Mouse (Mus musculus) stomach, embryonic 16.5 days (tissue): ENCODE data around the gene Gm44965. TPM values are rescaled to one million over a fixed set of nuclear protein-coding genes. Genes with fewer than 3 reads are reported as not detected.

Experiments
- ATAC-seq: fragments of 200-750 bp; cut with Nextera tagmentation; 2 replicates; pipeline ENCODE4 v1.8.0; 2017; ENCODE audit warnings: moderate number of reproducible peaks, moderate TSS enrichment; ENCODE audit not compliant: insufficient read depth, low FRiP score
- H3K27ac ChIP-seq: fragments of 300-500 bp; sonication (generic); 2 replicates; pipeline ENCODE4 v1.5.1; 2014; ENCODE audit warnings: low read length
- H3K27me3 ChIP-seq: fragments of 300-500 bp; sonication (generic); 2 replicates; pipeline ENCODE4 v1.6.1; 2014; ENCODE audit warnings: low read length, control low read depth, mixed read lengths; ENCODE audit not compliant: control insufficient read depth, insufficient read depth
- H3K36me3 ChIP-seq: fragments of 300-500 bp; sonication (generic); 2 replicates; pipeline ENCODE4 v1.6.1; 2014; ENCODE audit warnings: low read length; ENCODE audit not compliant: control insufficient read depth, insufficient read depth
- H3K4me1 ChIP-seq: fragments of 300-500 bp; sonication (generic); 2 replicates; pipeline ENCODE4 v1.6.1; 2014; ENCODE audit warnings: low read length, control low read depth, mixed read lengths; ENCODE audit not compliant: control insufficient read depth, insufficient read depth
- H3K4me2 ChIP-seq: fragments of 300-500 bp; sonication (generic); 2 replicates; pipeline ENCODE4 v1.6.1; 2014; ENCODE audit warnings: low read depth, low read length, mixed read lengths
- H3K4me3 ChIP-seq: fragments of 300-500 bp; sonication (generic); replicated peaks from 2 replicates; pipeline ENCODE4 v1.5.1; 2014; ENCODE audit warnings: mild to moderate bottlenecking, low read length
- H3K9ac ChIP-seq: fragments of 300-500 bp; sonication (generic); 2 replicates; pipeline ENCODE4 v1.6.1; 2014; ENCODE audit warnings: low read length
- H3K9me3 ChIP-seq: fragments of 300-500 bp; sonication (generic); replicated peaks from 2 replicates; pipeline ENCODE4 v1.6.1; 2016; ENCODE audit warnings: low read length, control low read depth; ENCODE audit not compliant: control insufficient read depth
- WGBS: fragments of 180-500 bp; shearing (Covaris S2); extraction: QIAGEN DNeasy Blood & Tissue Kit; methylation state at CpG from one replicate; pipeline ENCODE4 v1.1.7; 2014; 5-methylcytosine and 5-hydroxymethylcytosine counted together
- polyA plus RNA-seq: library from polyadenylated mRNA; unstranded; fragments of >200 nt; fragmentation: Nextera tagmentation; extraction: Ambion mirVana; gene quantifications from 2 replicates; pipeline ENCODE4 v1.2.1, GENCODE M21; 2015

Gene Gm44965
- polyA plus RNA-seq, 1 experiment from 2014 or later: 0.70 TPM

GRCm38 (mm10) chr6:48594043-48594738, 450 bp downstream of the Gm44965 start:
- Histone ChIP-seq H3K4me3 (peak overlapping the region; percentile 87), H3K27me3 (no peaks in the 10 kb centered on the region), H3K4me2 (peak overlapping the region; percentile 67), H3K27ac (peak overlapping the region; percentile 85), H3K9me3 (peaks cover 24% of the 10 kb centered on the region), H3K4me1 (peaks cover 12% of the 10 kb centered on the region), H3K36me3 (peaks cover 32% of the 10 kb centered on the region), H3K9ac (peak overlapping the region; percentile 94)
- WGBS: 1% methylated on average over 41 of the region's 41 CpGs
- peak; percentile 48 for ATAC-seq

GRCm38 (mm10) chr6:48595278-48595677, 1.5 kb downstream of the Gm44965 start:
- Histone ChIP-seq H3K4me2 (peak overlapping the region; percentile 67), H3K4me1 (peaks cover 9% of the 10 kb centered on the region), H3K27ac (no peak overlapping the region), H3K27me3 (no peaks in the 10 kb centered on the region), H3K9me3 (peaks cover 24% of the 10 kb centered on the region), H3K4me3 (no peak overlapping the region), H3K36me3 (peaks cover 37% of the 10 kb centered on the region), H3K9ac (peak overlapping the region; percentile 94; the same call in 1 of the 2 replicates)
- no peak for ATAC-seq
- 53% methylated on average over 1 of the region's 1 CpGs for WGBS

- H3K27ac ChIP-seq: no peak overlapping the region
- H3K4me3 ChIP-seq: no peak overlapping the region
- no peak overlapping the region for H3K9ac ChIP-seq
- peaks cover 9% of the 10 kb centered on the region for H3K4me1 ChIP-seq
- 95% methylated on average over 45 of the region's 45 CpGs for WGBS
- no peak overlapping the region for H3K4me2 ChIP-seq
- H3K27me3 ChIP-seq: no peaks in the 10 kb centered on the region
- peaks cover 37% of the 10 kb centered on the region for H3K36me3 ChIP-seq
- H3K9me3 ChIP-seq: peaks cover 24% of the 10 kb centered on the region
- ATAC-seq: no peak
Observed at GRCm38 (mm10) chr6:48596545-48597232, 2.9 kb downstream of the Gm44965 start.

- H3K27me3 ChIP-seq: no peaks in the 10 kb centered on the region
- WGBS: 97% methylated on average over 27 of the region's 27 CpGs
- no peak overlapping the region for H3K4me2 ChIP-seq
- peaks cover 9% of the 10 kb centered on the region for H3K4me1 ChIP-seq
- no peak overlapping the region for H3K9ac ChIP-seq
- H3K36me3 ChIP-seq: peaks cover 37% of the 10 kb centered on the region
- no peak overlapping the region for H3K27ac ChIP-seq
- no peak overlapping the region for H3K4me3 ChIP-seq
- no peak for ATAC-seq
- peaks cover 24% of the 10 kb centered on the region for H3K9me3 ChIP-seq
Observed at GRCm38 (mm10) chr6:48597233-48597625, 3.5 kb downstream of the Gm44965 start.

GRCm38 (mm10) chr6:48600594-48600993, 6.9 kb downstream of the Gm44965 start:
- H3K36me3 ChIP-seq: peaks cover 37% of the 10 kb centered on the region
- no peak overlapping the region for H3K9ac ChIP-seq

GRCm38 (mm10) chr6:48601271-48602079, 7.7 kb downstream of the Gm44965 start, which contains the start of gene Zfp775:
TSS of gene Zfp775 (plus strand) at chr6:48602063.
- Histone ChIP-seq H3K27ac (peak within 1 kb of the TSS; percentile 44), H3K9ac (peak within 1 kb of the TSS; percentile 80), H3K4me3 (peak within 1 kb of the TSS; percentile 69), H3K4me1 (peaks cover 6% of the 10 kb centered on the region; the same call in 1 of the 2 replicates), H3K36me3 (peaks cover 31% of the 10 kb centered on the region), H3K4me2 (peak within 1 kb of the TSS; percentile 78), H3K9me3 (peaks cover 16% of the 10 kb centered on the region), H3K27me3 (no peaks in the 10 kb centered on the region)
- peak; percentile 98 for ATAC-seq
- WGBS: 5% methylated on average over 42 of the region's 42 CpGs

More at GRCm38 (mm10) chr6:48600594-48600993, 6.9 kb downstream of the Gm44965 start:
- Histone ChIP-seq H3K27me3 (no peaks in the 10 kb centered on the region), H3K4me3 (no peak overlapping the region), H3K4me1 (peaks cover 6% of the 10 kb centered on the region; the same call in 1 of the 2 replicates), H3K9me3 (peaks cover 24% of the 10 kb centered on the region), H3K4me2 (no peak overlapping the region), H3K27ac (no peak overlapping the region)
- 86% methylated on average over 1 of the region's 1 CpGs for WGBS
- no peak for ATAC-seq

- H3K4me2 ChIP-seq: peak overlapping the region; percentile 78
- under 1% methylated on average over 28 of the region's 28 CpGs for WGBS
- peak overlapping the region; percentile 69 for H3K4me3 ChIP-seq
- ATAC-seq: peak; percentile 74
- peak overlapping the region; percentile 80 for H3K9ac ChIP-seq
- peaks cover 9% of the 10 kb centered on the region for H3K9me3 ChIP-seq
- no peaks in the 10 kb centered on the region for H3K27me3 ChIP-seq
- peak overlapping the region; percentile 44 for H3K27ac ChIP-seq
- H3K4me1 ChIP-seq: peaks cover 6% of the 10 kb centered on the region; the same call in 1 of the 2 replicates
- peaks cover 23% of the 10 kb centered on the region for H3K36me3 ChIP-seq
Observed at GRCm38 (mm10) chr6:48602080-48602741, 8.5 kb downstream of the Gm44965 start.

GRCm38 (mm10) chr6:48608124-48608523, 14.4 kb downstream of the Gm44965 start:
- Histone ChIP-seq H3K9ac (no peak overlapping the region), H3K4me2 (no peak overlapping the region), H3K9me3 (no peaks in the 10 kb centered on the region), H3K36me3 (no peaks in the 10 kb centered on the region), H3K4me1 (peaks cover 7% of the 10 kb centered on the region; the same call in 1 of the 2 replicates), H3K27ac (no peak overlapping the region), H3K27me3 (no peaks in the 10 kb centered on the region), H3K4me3 (no peak overlapping the region)
- no peak for ATAC-seq
- 76% methylated on average over 2 of the region's 2 CpGs for WGBS
